Mouse (Mus musculus) cerebellum, adult 2 months (tissue): ENCODE measurements at regions not wholly inside any gene's neighbourhood (a gene's known extent, or its start where the extent isn't known, plus 50 kb on each side); places are given as distances from the start of the nearest gene placed in this dataset.
"Not testable (repeated sequence)": the region's sequence is repeated elsewhere in the genome, so short reads cannot be mapped to it uniquely, and the experiment has no call there.

ENCODE experiments used
- DNase-seq, 2 experiments: peaks; one replicate each; pipeline ENCODE4 v3.0.0; 2021
- H3K27ac ChIP-seq: fragments of 200-500 bp; 2 replicates; pipeline ENCODE4 v1.5.1; 2012; ENCODE audit warnings: low read length, control low read depth, inconsistent platforms; ENCODE audit not compliant: insufficient read depth
- H3K27me3 ChIP-seq: fragments of 200-500 bp; 2 replicates; pipeline ENCODE4 v1.6.1; 2012; ENCODE audit warnings: inconsistent platforms, mild to moderate bottlenecking, low read length, moderate library complexity; ENCODE audit not compliant: control insufficient read depth, insufficient read depth
- H3K4me1 ChIP-seq: fragments of 200-500 bp; 2 replicates; pipeline ENCODE4 v1.6.1; 2011; ENCODE audit warnings: low read length; ENCODE audit not compliant: control insufficient read depth, insufficient read depth
- H3K4me3 ChIP-seq: fragments of 200-500 bp; replicated peaks from 2 replicates; pipeline ENCODE3; 2011; ENCODE audit warnings: mild to moderate bottlenecking, low read depth, low read length, control low read depth; ENCODE audit not compliant: insufficient read depth
- CTCF ChIP-seq: fragments of 200-500 bp; IDR thresholded peaks from 2 replicates; pipeline ENCODE4 v1.5.1; 2011; ENCODE audit warnings: low read depth, mild to moderate bottlenecking, control low read depth, low read length, moderate library complexity, borderline replicate concordance; ENCODE audit not compliant: insufficient read depth
- POLR2A ChIP-seq: fragments of 200-500 bp; IDR thresholded peaks from 2 replicates; pipeline ENCODE4 v1.6.1; 2011; ENCODE audit warnings: low read length, control low read depth, borderline replicate concordance; ENCODE audit not compliant: insufficient read depth
- WGBS: fragments of 180-500 bp; shearing (Covaris S2); methylation state at CpG from one replicate; pipeline ENCODE4 v1.1.7; 2018; 5-methylcytosine and 5-hydroxymethylcytosine counted together

DNA sequence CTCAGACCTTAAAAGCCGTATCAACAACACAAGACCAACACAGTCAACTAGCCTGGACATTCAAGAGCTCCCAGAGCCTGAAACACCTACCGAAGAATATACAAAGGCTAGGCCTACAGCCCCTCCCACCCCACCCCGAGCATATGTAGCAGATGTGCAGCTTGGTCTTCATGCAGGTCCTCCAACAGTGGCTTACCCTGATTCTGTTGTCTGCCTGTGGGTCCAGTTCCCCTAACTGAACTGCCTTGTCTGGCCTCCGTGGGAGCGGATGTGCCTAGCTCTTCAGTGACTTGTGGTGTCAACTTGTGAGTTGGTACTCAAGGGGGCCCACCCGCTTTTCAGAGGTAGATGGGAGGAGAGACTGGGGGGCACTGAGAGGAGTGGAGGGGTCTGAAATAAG is 398.6 kb downstream of the Arl4a start:
- Histone ChIP-seq H3K4me1 (no peaks in the 10 kb centered on the region), H3K27me3 (no peaks in the 10 kb centered on the region), H3K4me3 (no peak overlapping the region), H3K27ac (no peak overlapping the region)
- 85% methylated on average over 6 of the region's 6 CpGs for WGBS
- TF ChIP-seq POLR2A = no peak
- no peak for TF ChIP-seq CTCF
- DNase-seq = no peak

DNA sequence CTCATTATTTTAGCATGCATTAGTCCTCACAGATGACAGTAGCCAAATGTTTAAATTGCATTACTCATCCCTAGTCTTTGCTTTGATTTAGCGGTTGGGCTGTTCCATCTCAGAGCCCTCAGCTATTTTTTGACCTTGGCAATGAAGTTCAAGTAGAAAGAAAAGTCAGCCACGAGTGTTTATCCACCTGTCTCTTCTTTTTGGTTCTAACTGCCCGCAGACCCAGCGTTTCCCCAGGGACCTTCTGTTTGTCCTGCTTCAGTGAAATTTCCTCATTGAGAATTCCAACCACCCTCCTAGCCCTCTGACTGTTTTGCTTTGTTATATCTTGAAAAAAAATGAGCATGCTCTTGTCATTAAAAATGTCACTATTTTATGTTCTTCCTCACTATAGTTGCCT is 403.5 kb downstream of the Arl4a start:
- WGBS = 49% methylated on average over 4 of the region's 4 CpGs
- no peaks in the 10 kb centered on the region for H3K27me3 ChIP-seq
- TF ChIP-seq CTCF (no peak), POLR2A (no peak)
- H3K27ac ChIP-seq = no peak overlapping the region
- no peak overlapping the region for H3K4me3 ChIP-seq
- no peaks in the 10 kb centered on the region for H3K4me1 ChIP-seq
- no peak for DNase-seq

DNA sequence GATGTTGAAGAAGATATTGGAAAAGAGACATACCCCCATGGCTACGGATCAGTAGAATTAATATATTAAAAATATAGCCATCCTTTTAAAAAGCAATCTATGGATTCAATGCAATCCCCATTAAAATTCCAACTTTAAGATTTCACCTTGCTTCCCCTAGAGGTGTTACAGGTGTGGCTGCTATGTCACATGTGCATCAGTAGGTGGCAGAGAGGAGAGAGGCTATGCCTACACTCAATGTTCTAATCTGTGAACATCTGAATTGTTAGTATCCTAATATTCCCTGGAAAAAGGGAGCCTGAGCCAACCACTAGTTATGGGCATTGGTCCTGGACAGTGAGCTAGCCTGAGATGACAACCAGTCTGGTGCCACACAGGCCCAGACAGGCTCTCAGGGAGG is 416.6 kb downstream of the Arl4a start:
- H3K4me1 ChIP-seq = no peaks in the 10 kb centered on the region
- TF ChIP-seq CTCF = no peak
- TF ChIP-seq POLR2A = no peak
- 96% methylated on average over 1 of the region's 1 CpGs for WGBS

DNA sequence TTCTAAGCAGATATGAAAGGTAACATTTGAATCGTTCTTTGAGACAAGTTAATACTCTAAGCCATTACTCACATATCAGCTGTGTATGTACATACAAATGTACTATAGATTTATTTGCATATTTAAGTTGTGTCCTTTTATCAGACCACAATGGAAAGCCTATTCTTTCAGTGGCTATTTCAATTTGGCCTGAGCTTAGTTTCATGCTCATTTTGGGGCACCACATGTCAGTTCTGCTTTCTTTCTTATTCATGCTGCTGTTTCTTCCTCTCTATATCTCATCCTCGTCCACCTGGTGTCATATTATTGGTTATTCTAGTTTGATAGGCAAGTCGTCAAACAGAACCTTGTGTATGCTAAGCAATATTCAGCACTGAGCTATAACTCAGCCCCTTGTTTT is 432.5 kb downstream of the Arl4a start:
- Histone ChIP-seq H3K4me1 (no peaks in the 10 kb centered on the region), H3K27ac (no peak overlapping the region), H3K4me3 (no peak overlapping the region), H3K27me3 (no peaks in the 10 kb centered on the region)
- TF ChIP-seq CTCF (no peak), POLR2A (no peak)
- no peak for DNase-seq
- WGBS = 60% methylated on average over 3 of the region's 3 CpGs

More for the DNA sequence above, 416.6 kb downstream of the Arl4a start:
- no peak overlapping the region for H3K27ac ChIP-seq
- DNase-seq = no peak
- H3K27me3 ChIP-seq = no peaks in the 10 kb centered on the region
- no peak overlapping the region for H3K4me3 ChIP-seq

DNA sequence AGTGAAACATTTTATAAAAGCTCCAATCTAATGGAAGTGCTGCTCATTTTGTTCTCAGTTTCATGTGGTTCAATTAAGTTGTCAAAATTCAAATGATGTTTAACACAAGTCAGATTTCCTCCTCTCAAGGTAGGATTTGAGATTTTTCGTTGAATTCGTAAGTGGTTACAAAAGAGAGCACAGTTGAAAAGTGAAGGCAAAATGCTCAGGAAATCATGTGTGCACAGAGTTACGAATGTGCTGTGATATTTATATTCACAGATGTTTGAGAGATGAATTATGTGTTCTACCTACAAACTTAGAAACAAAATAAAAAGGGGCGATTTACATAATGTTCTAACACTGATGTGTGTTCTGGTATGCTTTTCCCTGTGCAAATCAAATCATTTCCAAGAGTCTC is 433.1 kb downstream of the Arl4a start:
- no peak overlapping the region for H3K27ac ChIP-seq
- WGBS = 84% methylated on average over 4 of the region's 4 CpGs
- H3K4me1 ChIP-seq = no peaks in the 10 kb centered on the region
- no peaks in the 10 kb centered on the region for H3K27me3 ChIP-seq
- TF ChIP-seq CTCF (no peak), POLR2A (no peak)
- no peak overlapping the region for H3K4me3 ChIP-seq
- DNase-seq = no peak

DNA sequence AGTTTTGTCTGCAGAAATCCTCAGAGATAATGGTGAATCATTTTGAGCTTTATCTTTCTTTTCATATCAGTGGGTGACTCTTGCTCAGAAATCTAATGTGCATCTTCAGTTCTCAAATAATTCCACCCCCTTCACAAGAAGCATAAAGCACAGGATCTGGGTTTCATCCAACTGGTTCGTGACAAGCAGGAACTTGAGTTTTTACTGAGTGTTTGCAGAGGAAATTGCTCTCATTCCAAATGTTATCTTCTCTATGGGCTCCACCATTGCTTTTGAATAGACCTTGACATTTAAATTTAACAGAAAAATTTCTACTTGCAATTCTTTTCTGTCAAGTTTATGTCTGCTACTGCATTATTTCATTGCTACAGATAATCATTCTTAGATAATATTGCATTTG is 443.1 kb downstream of the Arl4a start:
- Histone ChIP-seq H3K4me1 (no peaks in the 10 kb centered on the region), H3K4me3 (no peak overlapping the region), H3K27ac (no peak overlapping the region), H3K27me3 (no peaks in the 10 kb centered on the region)
- 18% methylated on average over 1 of the region's 1 CpGs for whole genome bisulfite sequencing
- TF ChIP-seq POLR2A = no peak
- no peak for TF ChIP-seq CTCF
- DNase-seq = no peak

DNA sequence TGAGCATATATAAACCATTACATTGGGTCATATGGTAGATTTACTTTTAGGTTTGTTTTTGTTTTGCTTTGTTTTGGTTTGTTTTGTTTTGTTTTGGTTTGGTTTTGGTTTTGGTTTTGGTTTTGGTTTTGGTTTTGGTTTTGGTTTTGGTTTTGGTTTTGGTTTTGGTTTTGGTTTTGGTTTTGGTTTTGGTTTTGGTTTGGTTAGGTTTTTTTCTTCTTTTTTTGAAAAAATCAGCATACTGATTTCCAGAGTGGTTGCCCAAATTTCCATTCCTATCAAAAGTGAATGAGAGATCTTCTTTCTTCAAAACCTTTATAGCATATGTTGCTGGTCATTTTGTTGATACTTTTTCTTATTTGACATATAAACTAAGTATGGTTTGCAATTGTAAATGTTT is 444.0 kb downstream of the Arl4a start:
- H3K27ac ChIP-seq, DNase-seq, H3K27me3 ChIP-seq, H3K4me3 ChIP-seq, H3K4me1 ChIP-seq: not testable (repeated sequence)

DNA sequence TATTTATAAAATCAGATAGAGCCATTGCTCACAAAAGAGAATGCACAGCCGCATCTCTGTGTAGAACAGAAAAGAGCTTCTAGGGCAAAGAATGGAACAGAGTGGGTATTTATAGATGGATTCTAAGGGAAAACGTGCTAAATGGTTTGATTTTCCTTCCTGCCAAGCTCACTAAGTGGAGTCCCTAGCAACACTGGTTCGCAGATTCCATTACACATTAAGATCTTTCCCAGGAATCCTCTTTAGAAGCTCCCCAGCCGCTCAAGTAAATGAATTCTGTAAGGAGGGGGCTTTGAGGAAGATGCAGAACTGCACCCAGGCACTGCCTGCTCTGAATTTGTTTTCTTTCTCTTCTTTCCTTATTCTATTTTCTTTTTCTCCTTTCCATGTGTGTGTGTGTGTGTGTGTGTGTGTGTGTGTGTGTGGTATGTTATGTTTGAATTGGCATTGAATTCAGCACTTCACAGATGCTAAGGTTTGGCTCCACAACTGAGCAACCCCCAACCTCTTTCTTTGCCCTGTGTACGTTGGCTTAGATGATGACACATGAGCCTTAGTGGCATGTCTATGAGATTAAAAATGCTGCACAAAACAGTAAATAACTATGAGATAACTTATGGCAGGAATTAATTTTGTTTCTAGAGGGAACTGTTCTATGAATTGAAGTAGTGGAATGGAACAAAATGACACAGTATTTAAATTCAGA is 450.5 kb downstream of the Arl4a start:
- 49% methylated on average over 5 of the region's 5 CpGs for WGBS
- DNase-seq = no peak
- no peaks in the 10 kb centered on the region for H3K27me3 ChIP-seq
- H3K27ac ChIP-seq = no peak overlapping the region
- TF ChIP-seq POLR2A = no peak
- no peaks in the 10 kb centered on the region for H3K4me1 ChIP-seq
- no peak overlapping the region for H3K4me3 ChIP-seq
